Mouse (Mus musculus): ENCODE measurements around the gene Lyrm9.

Lyrm9 gene

DNA sequence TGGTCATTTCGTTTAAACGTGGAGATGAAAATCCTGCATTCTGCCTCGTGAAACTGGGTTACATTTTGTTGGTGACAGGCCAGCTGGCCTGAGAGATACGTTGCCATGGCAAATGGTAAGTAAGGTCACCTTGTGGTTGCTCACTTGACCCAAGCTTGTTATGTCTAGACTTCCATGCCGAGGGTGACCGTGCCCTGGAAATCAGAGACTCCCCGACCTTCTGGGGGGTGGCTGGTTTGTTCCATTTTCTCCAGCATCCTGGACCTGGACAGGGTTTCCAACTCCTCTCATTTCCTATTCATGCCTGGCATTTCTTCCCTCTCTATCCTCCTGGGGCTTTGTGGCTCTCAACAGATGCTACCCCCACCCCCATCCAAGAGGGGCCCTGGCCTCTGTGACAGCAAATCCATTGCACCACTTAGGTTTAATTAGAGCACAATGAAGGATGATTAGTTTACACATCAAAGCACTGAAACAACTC lies 11.9 kb upstream of the Lyrm9 start:
- DNase-seq (ENCODE audit: low read depth, low spot score), result no peak

DNA sequence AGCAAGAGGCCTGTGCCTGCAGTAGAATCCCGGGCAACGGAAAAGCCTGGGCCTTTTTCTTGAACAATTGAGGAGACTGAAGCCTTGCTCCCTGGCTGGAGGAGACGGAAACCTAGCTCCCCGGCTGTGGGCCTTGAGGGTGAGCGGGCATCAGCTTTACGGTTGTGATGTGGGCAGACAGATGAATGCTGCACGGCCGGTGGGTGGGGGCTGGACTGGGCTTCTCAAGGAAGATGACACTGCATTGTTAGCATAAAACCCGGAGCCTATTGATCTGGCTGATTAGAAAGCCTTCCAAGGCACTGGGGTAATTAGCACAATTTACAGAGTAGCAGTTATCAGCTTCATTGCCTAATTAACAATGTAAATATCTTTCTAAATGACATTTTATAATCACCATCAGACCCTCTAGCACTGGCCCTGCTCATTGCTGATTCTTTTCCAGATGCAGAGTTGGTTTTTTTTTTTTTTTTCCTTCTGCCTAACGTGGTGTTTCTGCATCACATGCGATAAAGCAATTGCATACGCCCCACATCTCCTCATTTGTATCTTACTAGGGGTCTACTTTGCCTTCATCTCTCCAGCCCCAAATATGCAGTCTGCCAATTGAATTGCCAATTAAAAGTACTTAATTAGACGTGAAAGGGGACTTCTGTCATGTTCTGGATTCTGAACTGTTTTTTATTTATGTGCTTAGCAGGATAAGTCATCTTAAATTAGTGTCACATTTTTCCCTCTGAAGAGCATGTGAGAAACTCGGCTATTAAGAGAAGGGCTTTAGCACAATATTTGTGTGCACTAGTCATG lies 10.2 kb upstream of the Lyrm9 start:
- DNase-seq (ENCODE audit: low read depth, low spot score), result no peak

DNA sequence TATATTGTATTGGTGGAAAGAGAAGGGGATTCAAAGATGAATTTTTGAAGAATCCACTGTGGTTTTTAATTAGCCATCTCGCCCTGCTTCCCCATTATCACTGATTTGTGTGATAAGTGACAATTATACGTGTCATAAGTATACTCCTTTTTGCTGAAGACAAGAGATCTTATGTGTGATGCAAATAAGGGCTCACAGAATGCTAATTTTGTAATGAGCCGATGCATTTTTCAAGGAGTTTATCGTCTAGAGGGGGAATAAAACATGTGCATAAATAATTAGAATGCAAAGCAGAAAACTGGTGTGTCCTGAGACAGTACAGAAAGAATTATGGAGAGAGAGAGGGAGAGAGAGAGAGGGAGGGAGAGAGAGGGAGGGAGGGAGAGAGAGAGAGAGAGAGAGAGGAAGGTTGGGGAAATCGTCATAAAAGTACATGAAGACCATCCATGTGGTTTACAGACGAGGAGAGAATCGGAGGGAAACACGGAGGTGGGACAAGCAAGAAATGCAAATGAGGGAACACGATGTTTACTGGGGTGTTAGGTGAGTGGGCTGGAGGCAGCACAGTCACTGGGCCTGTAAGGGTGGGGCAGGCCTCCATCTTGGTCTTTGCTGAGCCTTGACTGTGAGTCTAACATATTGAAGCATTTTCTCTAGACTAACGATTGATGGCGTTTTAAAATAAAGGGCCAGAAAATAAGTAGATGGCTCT lies 8.9 kb upstream of the Lyrm9 start:
- no peak for DNase-seq (ENCODE audit: low read depth, low spot score)

DNA sequence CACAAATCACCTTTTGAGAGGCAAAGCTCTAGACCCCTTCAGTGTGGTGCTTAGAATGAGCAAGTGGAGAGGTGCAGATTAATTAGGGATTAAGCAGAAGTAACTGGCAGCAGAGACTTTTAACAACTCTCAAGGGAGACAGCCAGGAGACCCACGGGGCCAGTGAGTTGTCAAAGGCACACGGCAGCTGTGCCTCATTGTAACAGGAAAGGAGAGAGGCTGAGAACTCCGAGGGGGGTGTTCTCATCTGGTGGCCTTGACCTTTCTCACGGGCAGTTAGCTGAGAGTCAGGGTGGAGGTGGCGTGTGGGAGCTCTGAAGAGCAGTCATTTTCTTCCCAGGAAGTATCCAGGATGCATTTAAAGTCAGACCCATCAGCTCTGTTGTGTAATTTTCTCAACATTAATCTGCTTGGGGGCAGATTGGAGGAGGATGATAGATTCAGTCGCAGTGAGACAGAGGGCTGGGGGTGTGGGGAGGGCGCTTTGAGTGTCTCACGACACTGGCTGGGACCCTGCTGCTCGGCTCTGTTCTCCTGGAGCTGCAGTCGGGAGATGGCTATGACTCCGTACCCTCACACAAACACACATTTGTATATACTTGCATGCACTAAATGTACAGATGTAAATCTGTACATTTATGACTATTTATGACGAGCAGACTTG lies 5.9 kb upstream of the Lyrm9 start:
- DNase-seq (ENCODE audit: low read depth, low spot score), result peak; percentile 63

DNA sequence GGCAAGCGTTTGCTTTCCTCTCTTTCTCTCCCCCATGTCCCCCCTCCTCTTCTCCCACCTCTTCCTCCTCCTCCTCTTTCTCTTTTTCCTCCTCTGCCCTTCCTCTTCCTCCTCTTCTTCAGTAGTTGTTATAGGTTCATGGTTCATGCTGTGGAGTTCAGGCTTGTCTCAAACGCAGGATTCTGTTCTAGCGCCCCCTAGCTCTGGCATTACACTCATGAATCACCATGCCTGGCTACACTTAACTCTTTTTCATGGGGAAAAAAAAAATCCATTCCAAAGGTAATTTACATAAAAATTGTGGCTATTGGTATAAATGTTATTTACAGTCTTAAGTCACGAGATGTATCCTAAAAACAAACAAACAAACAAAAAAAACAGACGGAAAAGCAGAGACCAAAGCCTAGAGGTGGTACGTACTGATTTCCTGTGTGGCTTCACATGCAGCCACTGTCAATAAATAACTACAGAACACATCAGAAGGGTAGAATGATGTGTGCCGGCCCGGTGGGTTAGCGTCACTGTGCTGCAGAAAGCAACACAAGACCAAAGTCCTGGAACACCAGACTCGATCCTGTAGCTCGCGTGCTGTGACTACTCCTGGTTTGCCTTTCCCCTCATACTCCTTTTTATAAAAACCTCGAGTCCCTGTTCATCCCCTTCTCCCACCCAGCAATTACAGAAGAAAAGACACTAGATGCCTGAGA lies 3.4 kb upstream of the Lyrm9 start:
- DNase-seq (ENCODE audit: low read depth, low spot score), result peak; percentile 64

DNA sequence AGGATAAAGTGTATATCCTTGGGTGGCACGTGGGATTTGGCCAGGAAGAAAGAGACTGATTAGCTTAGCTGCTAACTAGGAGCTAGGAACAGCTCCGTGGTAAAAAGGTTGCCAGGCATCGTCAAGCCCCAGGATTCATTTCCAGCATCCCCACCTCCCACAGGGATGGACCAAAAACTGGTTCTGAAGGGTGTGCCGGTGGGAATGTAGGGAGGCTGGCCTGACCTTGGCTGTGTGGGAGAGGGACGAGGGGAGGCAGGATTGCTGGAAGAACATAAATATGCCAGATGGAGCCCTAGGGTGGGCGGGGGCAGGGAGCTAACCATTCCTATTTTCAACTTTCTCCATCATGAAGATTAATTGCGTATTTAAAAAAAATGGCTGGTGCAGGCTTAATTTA lies 1.2 kb downstream of the Lyrm9 start:
- peak; percentile 62 for DNase-seq (ENCODE audit: low read depth, low spot score)

DNA sequence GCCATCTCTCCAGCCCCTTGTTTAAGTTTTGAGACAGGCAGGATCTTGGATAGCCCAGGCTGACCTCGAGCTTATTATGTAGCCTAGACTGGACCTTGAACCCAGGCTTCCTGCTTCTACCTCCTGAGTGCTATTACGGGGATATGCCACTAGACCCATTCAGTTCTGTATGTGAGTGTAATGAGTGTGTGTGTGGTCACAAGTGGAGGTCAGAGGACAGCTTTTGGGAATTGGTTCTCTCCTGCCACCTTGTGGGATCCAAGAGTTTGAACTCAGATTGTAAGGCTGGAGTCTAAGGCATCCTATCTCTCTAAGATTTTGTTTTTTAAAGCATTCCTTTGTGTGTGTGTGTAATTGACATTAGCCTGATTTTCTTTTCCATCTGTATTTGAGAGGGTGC lies 2.0 kb downstream of the Lyrm9 start:
- DNase-seq (ENCODE audit: low read depth, low spot score), result peak; percentile 56

DNA sequence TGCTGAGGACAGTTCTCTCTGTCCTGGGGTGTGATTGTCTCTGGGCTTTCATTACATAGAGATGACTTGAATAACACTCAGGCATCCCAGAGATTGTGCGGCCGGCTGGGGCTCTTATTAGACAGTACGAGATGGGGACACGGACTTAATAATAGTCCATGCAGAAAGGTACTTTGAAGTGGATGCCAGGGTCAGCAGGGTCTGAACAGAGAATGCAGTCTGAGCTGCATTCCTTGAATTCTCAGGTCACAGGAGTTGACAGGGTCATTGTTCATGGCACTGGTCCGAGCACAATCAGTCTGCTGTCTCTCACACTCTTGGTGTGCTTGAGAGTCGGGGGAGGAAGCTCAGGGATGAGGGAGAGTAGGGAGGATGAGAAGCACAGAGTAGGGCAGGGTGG lies 3.0 kb downstream of the Lyrm9 start:
- peak; percentile 45 for DNase-seq (ENCODE audit: low read depth, low spot score)

DNA sequence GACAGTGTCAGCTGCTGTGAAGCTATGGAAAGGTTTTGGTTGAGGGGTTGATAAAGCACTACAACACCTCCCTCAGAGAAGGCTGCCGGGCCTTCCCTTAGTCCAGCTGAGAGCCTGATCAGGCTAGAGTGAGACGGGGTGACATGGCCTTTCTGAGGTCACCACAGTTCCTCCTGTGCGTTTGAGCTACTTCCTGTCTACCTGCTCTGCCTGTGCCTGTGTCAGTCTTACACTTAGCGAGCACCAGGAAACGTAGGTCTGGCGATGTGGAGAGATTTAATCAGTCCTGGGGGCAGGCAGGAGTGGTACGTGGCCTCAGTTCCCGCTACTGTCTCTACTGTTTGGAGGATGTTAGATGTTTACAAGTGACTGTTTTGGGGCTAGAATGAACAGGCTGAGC lies 3.8 kb downstream of the Lyrm9 start:
- DNase-seq (ENCODE audit: low read depth, low spot score), result no peak

DNA sequence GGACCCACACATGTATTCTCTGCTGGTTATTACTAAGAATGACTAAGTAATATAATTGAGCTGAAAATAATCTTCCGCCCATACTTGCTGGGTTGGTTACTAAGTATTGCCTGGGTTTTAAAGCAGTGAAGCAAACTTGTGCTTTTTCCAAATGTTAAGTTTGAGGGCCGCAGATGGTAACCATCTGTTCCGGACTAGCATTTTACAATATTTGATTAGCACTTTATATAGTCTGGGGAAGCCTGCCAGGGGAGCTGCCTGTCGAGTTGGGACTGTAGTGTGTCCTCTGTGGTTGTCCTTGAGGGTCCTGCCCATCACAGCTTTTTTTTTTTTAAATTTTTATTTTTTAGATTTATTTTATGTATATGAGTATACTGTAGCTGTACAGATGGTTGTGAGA lies 5.3 kb downstream of the Lyrm9 start:
- DNase-seq (ENCODE audit: low read depth, low spot score), result no peak

DNA sequence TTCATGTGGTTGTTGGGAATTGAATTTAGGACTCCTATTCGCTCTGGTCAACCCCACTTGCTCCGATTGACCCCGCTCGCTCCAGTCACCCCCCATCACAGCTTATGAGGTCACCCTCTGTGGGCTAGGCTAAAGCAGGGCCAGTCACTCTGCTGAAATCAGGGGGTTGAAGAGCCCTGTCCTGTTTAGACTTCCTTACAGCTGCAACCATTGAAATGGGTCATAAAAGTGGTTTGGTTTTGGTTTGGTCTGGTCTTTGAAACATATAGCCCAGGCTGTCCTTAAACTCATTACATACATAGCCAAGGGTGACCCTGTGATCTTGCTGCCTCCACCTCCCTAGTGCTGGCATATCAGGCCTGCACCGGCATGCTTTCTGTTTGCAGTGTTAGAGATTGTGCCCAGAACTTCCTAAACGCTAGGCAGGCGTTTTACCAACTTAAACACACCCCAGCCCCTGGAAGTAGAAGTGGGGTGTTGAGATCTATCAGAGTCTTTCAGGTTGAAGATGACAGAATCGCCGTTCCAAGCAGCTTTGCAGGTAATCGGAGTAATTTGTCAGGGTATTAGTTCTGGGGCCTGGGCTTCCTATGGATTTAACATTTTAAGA lies 5.8 kb downstream of the Lyrm9 start:
- no peak for DNase-seq (ENCODE audit: low read depth, low spot score)

DNA sequence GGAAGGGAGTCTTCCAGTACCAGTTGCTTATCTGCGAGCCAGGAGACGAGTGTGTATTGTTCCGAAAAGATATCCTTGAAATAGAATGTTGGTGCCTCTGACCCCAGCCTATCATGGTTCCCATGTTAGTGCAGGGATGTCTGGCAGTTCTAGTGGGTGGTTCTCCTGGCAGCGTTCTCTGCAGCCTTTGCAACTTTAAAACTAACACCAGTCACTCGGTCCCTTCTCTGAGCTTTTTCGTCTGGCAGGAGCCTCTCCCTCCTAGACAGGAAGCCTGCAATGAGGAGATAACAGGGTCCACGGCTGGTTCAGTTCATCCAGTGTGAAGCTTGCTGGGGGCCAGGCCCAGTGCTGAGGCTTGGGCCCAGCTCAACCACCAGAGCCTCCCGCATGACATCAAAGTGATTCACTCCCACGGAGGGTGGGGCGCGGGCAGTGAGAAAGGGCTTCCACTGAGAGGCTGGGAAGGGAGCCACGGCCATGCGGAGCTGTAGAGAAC lies 6.5 kb downstream of the Lyrm9 start:
- DNase-seq (ENCODE audit: low read depth, low spot score), result no peak

DNA sequence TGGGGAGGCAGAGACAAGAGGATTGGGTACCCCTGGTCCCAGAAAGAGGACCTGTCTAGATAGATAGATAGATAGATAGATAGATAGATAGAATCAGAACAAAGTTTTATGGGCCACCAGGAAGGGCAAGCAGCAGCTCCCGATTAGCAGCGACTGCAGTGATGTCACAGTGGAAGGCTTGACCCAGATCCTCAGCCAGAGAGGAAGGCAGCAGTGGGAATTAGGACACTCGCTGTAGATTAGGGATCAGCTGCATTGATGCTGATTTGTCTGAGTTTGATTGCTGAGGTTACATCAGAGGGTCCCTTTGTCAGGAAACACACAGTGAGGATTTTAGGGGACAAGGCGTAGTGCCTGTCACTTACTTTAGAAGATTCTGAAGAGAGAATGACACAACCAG lies 10.1 kb downstream of the Lyrm9 start:
- DNase-seq (ENCODE audit: low read depth, low spot score), result no peak

DNA sequence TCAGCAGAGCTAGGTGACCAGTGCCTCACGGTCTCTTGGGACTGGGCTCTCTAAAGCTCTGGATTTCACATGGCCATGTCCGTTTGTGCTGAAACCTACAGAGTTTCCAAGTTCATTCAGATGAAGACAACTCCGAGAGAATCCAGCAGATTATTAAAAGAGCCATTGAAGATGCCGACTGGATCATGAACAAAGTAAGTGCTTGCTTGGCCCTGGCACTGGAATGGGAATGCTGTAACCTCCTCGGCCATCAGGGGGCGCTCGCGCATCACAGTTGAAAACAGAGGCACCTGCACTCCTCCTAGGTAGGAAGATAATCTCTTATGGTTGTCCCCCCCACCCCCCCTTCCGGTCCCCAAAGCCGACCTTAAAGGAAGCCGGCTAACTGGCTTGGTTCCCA lies 11.6 kb downstream of the Lyrm9 start:
- peak; percentile 59 for DNase-seq (ENCODE audit: low read depth, low spot score)

DNA sequence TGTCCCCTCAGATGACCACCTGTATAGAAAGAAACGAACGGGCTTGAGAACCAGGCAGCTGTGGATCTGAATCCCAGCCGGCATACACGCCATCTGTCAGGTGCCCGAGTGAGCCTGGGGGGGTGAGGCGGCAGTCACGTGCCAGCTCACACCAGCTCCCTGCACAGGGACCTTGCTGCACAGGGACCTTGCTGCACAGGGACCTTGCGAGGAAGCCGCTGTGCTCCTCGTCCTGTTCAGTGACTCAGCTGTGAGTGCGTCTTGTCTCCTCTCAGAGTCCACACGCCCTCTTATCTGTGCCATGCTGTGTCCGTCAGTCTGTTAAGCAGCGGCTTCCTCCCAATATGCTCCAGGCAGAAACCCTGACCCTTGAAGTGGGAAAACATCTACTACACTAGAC lies 13.1 kb downstream of the Lyrm9 start:
- DNase-seq (ENCODE audit: low read depth, low spot score), result no peak

DNA sequence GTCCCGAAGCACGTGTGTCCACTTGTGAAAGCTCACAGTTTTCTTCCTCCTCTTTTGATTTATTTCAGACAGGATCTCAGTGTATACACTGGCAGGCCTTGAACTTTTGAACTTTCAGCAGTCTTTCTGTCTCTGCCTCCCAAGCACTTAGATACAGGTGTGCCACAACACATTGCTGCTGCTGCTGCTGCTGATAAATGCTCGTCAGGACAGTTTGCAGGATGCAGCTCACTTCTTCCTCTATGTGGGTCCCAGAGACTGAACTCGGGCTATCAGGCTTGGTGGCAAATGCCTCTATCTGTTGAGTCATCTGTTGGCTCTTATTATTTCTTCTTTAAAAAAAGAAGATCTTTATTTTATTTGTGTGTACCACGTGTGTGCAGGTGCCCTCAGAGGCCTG lies 13.8 kb downstream of the Lyrm9 start:
- no peak for DNase-seq (ENCODE audit: low read depth, low spot score)

DNA sequence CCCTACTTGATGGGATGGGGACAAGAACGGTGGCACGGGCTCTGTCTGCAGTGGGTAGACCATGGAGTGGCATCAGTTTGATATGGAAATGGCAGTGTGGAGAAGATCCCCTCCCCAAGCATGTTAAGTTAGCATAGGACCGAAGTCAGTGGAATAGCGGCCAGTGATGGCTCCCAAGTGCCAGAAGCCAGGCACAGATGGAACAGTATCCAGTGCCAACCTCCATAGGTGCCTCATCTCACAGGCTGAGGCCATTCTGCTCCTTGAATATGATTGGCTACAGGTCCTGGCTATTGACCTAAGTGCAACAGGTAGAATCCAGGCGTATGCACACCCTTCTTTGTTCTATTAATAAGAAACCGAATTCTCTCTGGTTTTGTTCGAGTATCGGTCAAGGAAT lies 15.6 kb downstream of the Lyrm9 start:
- no peak for DNase-seq (ENCODE audit: low read depth, low spot score)

DNA sequence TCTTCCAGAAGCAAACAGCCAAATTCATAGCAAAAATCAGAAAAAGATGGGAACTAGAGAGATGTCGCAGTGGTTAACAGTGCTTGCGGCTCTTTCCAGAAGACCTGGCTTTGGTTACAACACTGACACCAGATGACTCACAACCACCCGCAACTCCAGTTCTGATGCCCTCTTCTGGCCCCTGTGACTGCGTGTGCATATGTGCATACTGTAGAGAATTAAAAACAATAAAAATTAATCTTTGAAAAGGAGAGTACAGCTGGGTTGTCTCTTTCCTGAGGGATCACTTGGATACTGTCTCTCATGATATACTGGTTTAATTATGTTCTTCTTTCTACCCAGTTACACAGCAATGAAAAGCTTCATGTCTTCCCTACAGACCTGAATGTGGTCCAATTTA lies 20.2 kb downstream of the Lyrm9 start:
- DNase-seq (ENCODE audit: low read depth, low spot score), result no peak

DNA sequence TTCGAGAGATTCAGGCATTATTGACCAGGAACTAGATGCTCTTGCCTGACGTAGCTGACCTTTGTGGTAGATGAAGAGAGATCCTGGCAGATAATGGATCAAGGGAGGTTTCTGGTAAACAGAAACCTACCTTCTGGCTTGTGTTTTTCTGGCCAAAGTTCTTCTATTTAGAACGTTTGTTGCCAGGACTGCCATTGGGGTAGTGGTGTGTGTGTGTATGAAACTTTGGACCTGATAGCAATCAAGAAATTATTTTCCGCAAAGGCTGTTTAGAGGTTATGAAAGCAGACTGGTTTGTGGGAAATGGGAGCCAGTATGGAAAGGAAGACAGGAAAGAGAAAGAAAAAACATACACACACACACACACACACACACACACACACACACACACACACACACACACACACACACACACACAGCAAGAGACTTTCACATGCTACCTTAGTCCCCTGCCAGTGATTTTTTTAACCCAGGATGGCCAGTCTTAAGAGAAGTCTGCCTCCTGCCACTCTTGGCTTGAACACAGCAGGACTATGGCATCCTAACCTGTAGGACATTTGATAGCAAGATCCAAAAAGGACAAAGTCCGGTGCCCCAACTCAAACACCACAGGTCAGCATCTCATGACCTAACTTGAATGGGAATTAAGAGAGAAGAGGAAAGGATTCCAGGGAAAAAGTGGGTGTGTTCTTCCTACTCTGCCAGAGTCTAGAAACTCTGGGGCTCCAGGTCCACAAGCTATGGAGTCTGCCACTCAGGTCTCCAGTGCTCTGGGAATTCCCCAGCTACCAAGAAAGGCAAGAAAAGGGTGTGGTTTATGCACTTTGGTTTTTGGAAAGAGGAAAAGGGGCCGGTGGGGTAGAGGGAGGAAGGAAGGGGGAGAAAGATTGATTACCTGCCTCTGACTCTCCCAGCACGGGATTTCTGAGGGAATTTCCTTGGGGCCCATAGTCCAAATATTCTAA lies 21.8 kb downstream of the Lyrm9 start:
- DNase-seq (ENCODE audit: low read depth, low spot score), result no peak

DNA sequence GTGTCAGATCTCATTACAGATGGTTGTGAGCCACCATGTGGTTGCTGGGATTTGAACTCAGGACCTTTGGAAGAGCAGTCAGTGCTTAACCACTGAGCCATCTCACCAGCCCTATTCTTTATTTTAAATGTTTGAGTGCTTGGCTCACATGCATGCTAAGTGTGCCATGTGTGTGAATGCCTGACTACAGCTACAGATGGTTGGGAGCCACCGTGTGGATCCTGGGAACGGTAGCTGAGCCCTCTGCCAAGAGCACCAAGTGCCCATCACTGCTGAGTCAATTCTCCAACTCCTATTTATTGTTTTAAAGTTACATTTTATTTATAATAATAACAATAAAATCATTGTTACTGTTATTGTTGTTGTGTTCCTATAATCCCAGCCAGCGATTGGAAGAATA lies 23.5 kb downstream of the Lyrm9 start:
- DNase-seq (ENCODE audit: low read depth, low spot score), result no peak

Measured in R1 (cell line).